Mouse (Mus musculus): ENCODE results near the gene Vmn2r44. TPM values are rescaled to one million over a fixed set of nuclear protein-coding genes. Genes with fewer than 3 reads are reported as not detected.

Gene Vmn2r44
- not detected for polyA plus RNA-seq (2014; fragmentation: Illumina TruSeq; extraction: RNeasy Lipid Tissue Mini Kit (QIAGEN cat#74804); ENCODE audit: insufficient read depth, low read depth, low replicate concordance)

DNA sequence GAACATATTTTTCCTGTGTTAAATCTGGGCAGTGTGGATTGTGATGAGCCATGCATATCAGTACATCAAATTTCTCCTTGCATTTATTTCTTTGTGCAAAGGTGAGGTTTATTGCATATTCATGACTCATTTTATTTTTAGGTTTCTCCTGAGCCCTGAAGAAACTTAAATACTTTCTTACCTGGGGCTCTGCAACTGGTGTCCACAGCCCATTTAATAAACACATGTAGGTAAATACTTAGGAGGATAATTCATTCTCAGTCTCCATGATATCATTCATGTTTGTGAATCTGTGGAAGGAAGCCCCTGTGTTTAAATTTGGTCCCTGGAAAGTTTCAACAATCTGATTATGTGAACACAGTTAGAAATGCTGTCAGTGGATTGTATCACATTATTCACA, at the start of gene Vmn2r44:
Gene Vmn2r44, minus strand, starts transcription at position 101 of the 400 bp plus-strand sequence.

Other genes starting within 250 kb of the Vmn2r44 start
- gene Vmn2r41, start 221.7 kb downstream of the Vmn2r44 start, polyA plus RNA-seq (2014; fragmentation: Illumina TruSeq; extraction: RNeasy Lipid Tissue Mini Kit (QIAGEN cat#74804); ENCODE audit: insufficient read depth, low read depth, low replicate concordance), result not detected
- gene Vmn2r42, start 183.0 kb downstream of the Vmn2r44 start, polyA plus RNA-seq (2014; fragmentation: Illumina TruSeq; extraction: RNeasy Lipid Tissue Mini Kit (QIAGEN cat#74804); ENCODE audit: insufficient read depth, low read depth, low replicate concordance), result not detected
- not detected for gene Vmn2r43, start 122.7 kb downstream of the Vmn2r44 start, polyA plus RNA-seq (2014; fragmentation: Illumina TruSeq; extraction: RNeasy Lipid Tissue Mini Kit (QIAGEN cat#74804); ENCODE audit: insufficient read depth, low read depth, low replicate concordance)
- not detected for gene Vmn2r45, start 105.7 kb upstream of the Vmn2r44 start, polyA plus RNA-seq (2014; fragmentation: Illumina TruSeq; extraction: RNeasy Lipid Tissue Mini Kit (QIAGEN cat#74804); ENCODE audit: insufficient read depth, low read depth, low replicate concordance)

Data from lung, adult 10 weeks (tissue).